Mouse (Mus musculus) midbrain, postnatal 0 days (tissue): ENCODE results near the gene Med29. TPM values are rescaled to one million over a fixed set of nuclear protein-coding genes. Genes with fewer than 3 reads are reported as not detected.

Experiments
- ATAC-seq: fragments of 200-750 bp; cut with Nextera tagmentation; 2 replicates; pipeline ENCODE4 v1.8.0; 2017; ENCODE audit warnings: moderate number of reproducible peaks, mild to moderate bottlenecking, moderate TSS enrichment, moderate library complexity; ENCODE audit not compliant: low FRiP score
- DNase-seq: peaks from one replicate; pipeline ENCODE4 v3.0.0-alpha.2; 2015; ENCODE audit warnings: low spot score
- H3K27ac ChIP-seq: fragments of 300-500 bp; sonication (generic); 2 replicates; pipeline ENCODE4 v1.5.1; 2014; ENCODE audit warnings: low read depth, mild to moderate bottlenecking, low read length, mixed read lengths
- H3K27me3 ChIP-seq: fragments of 300-500 bp; sonication (generic); 2 replicates; pipeline ENCODE4 v1.6.1; 2014; ENCODE audit warnings: low read length, control low read depth, mixed read lengths; ENCODE audit not compliant: insufficient read depth
- H3K36me3 ChIP-seq: fragments of 300-500 bp; sonication (generic); 2 replicates; pipeline ENCODE4 v1.6.1; 2014; ENCODE audit warnings: low read length, control low read depth, mixed read lengths; ENCODE audit not compliant: insufficient read depth
- H3K4me1 ChIP-seq: fragments of 300-500 bp; sonication (generic); 2 replicates; pipeline ENCODE4 v1.6.1; 2014; ENCODE audit warnings: mild to moderate bottlenecking, control low read depth, antibody characterized with exemption, low read length, mixed read lengths; ENCODE audit not compliant: insufficient read depth
- H3K4me2 ChIP-seq: fragments of 300-500 bp; sonication (generic); 2 replicates; pipeline ENCODE4 v1.6.1; 2014; ENCODE audit warnings: low read depth, mild to moderate bottlenecking, low read length, mixed read lengths; ENCODE audit not compliant: poor library complexity, severe bottlenecking
- H3K4me3 ChIP-seq: fragments of 300-500 bp; sonication (generic); 2 replicates; pipeline ENCODE4 v1.5.1; 2014; ENCODE audit warnings: low read depth, mild to moderate bottlenecking, low read length, moderate library complexity
- H3K9ac ChIP-seq: fragments of 300-500 bp; sonication (generic); replicated peaks from 2 replicates; pipeline ENCODE4 v1.6.1; 2014; ENCODE audit warnings: mild to moderate bottlenecking, low read length, moderate library complexity, mixed read lengths; ENCODE audit not compliant: poor library complexity, severe bottlenecking
- H3K9me3 ChIP-seq: fragments of 300-500 bp; sonication (generic); 2 replicates; pipeline ENCODE4 v1.6.1; 2016; ENCODE audit warnings: low read length, control low read depth
- CTCF ChIP-seq: IDR thresholded peaks from 2 replicates; pipeline ENCODE4 v1.5.1; 2016; ENCODE audit warnings: antibody characterized with exemption, mild to moderate bottlenecking
- WGBS: fragments of 180-500 bp; shearing (Covaris S2); extraction: QIAGEN DNeasy Blood & Tissue Kit; methylation state at CpG from one replicate; pipeline ENCODE4 v1.1.7; 2014; 5-methylcytosine and 5-hydroxymethylcytosine counted together
- polyA plus RNA-seq: library from polyadenylated mRNA; unstranded; fragments of >200 nt; fragmentation: Nextera tagmentation; extraction: Ambion mirVana; gene quantifications from 2 replicates; pipeline ENCODE4 v1.2.1, GENCODE M21; 2015
- total RNA-seq: library from RNA; depleted of rRNA; stranded (reverse); fragments of >200 nt; gene quantifications from 2 replicates; pipeline ENCODE4 v1.2.3, GENCODE M21; 2014; rRNA removed

Gene Med29
- total RNA-seq = 30.7 and 37.9 TPM in 2 replicates
- polyA plus RNA-seq = 41.6 and 43.2 TPM in 2 replicates

- WGBS = under 1% methylated on average over 58 of the region's 58 CpGs
- no peaks in the 10 kb centered on the region for H3K9me3 ChIP-seq
- H3K36me3 ChIP-seq = peaks cover 35% of the 10 kb centered on the region
- 0 out of 2 replicates have a peak, but pooled peaks cover 3% of the 10 kb centered on the region for H3K4me1 ChIP-seq
- ATAC-seq = peak; percentile 97
- peak within 1 kb of the TSS; percentile 64 for H3K4me3 ChIP-seq
- TF ChIP-seq CTCF = peak; percentile 12; the same call in 1 of the 2 replicates
- DNase-seq = peak; percentile 100
- H3K4me2 ChIP-seq = peak within 1 kb of the TSS; percentile 89
- H3K9ac ChIP-seq = peak within 1 kb of the TSS; percentile 78
- H3K27ac ChIP-seq = peak within 1 kb of the TSS; percentile 77
- no peaks in the 10 kb centered on the region for H3K27me3 ChIP-seq
Measured at GRCm38 (mm10) chr7:28392429-28393271, at the start of gene Med29, which contains the start of gene Paf1. TSS of gene Med29 (minus strand) at chr7:28392708. TSS of gene Paf1 (plus strand) at chr7:28392951.

- Histone ChIP-seq H3K9ac (no peak overlapping the region), H3K4me2 (no peak overlapping the region), H3K4me1 (no peaks in the 10 kb centered on the region), H3K4me3 (no peak overlapping the region), H3K27ac (no peak overlapping the region), H3K9me3 (no peaks in the 10 kb centered on the region), H3K27me3 (no peaks in the 10 kb centered on the region), H3K36me3 (no peaks in the 10 kb centered on the region)
- no peak for ATAC-seq
- DNase-seq = no peak
- TF ChIP-seq CTCF = no peak
- WGBS = 85% methylated on average over 12 of the region's 14 CpGs
Measured at GRCm38 (mm10) chr7:28441776-28442485, 49.4 kb upstream of the Med29 start.

- no peak overlapping the region for H3K4me3 ChIP-seq
- H3K4me2 ChIP-seq = no peak overlapping the region
- H3K9me3 ChIP-seq = no peaks in the 10 kb centered on the region
- ATAC-seq (no peak), DNase-seq (no peak)
- WGBS = 57% methylated on average over 2 of the region's 2 CpGs
- H3K4me1 ChIP-seq = no peaks in the 10 kb centered on the region
- H3K27me3 ChIP-seq = no peaks in the 10 kb centered on the region
- H3K27ac ChIP-seq = no peak overlapping the region
- TF ChIP-seq CTCF = no peak; the same call in 1 of the 2 replicates
- H3K9ac ChIP-seq = no peak overlapping the region
- H3K36me3 ChIP-seq = no peaks in the 10 kb centered on the region
Measured at GRCm38 (mm10) chr7:28440739-28441138, 48.2 kb upstream of the Med29 start.

- 90% methylated on average over 2 of the region's 2 CpGs for WGBS
- TF ChIP-seq CTCF = no peak
- Histone ChIP-seq H3K4me3 (no peak overlapping the region), H3K9ac (no peak overlapping the region), H3K36me3 (no peaks in the 10 kb centered on the region), H3K27ac (no peak overlapping the region), H3K4me2 (no peak overlapping the region), H3K27me3 (no peaks in the 10 kb centered on the region), H3K9me3 (no peaks in the 10 kb centered on the region), H3K4me1 (peaks cover 6% of the 10 kb centered on the region; the same call in 1 of the 2 replicates)
- ATAC-seq = no peak
- DNase-seq = no peak
Measured at GRCm38 (mm10) chr7:28438771-28439170, 46.3 kb upstream of the Med29 start.

- no peak overlapping the region for H3K9ac ChIP-seq
- no peak for TF ChIP-seq CTCF
- no peaks in the 10 kb centered on the region for H3K36me3 ChIP-seq
- H3K9me3 ChIP-seq = no peaks in the 10 kb centered on the region
- no peak overlapping the region for H3K27ac ChIP-seq
- peaks cover 6% of the 10 kb centered on the region; the same call in 1 of the 2 replicates for H3K4me1 ChIP-seq
- no peak for DNase-seq
- H3K4me3 ChIP-seq = no peak overlapping the region
- H3K4me2 ChIP-seq = no peak overlapping the region
- ATAC-seq = no peak
- H3K27me3 ChIP-seq = no peaks in the 10 kb centered on the region
Measured at GRCm38 (mm10) chr7:28437964-28438363, 45.5 kb upstream of the Med29 start.
